Mouse (Mus musculus): ENCODE data around the gene Myt1.

- no peak for TF ChIP-seq GATA1 (IDR thresholded peaks at IDR 0.05; ENCODE audit: low read length)
- no peak for TF ChIP-seq TAL1 (IDR thresholded peaks at IDR 0.05; ENCODE audit: low read length)
These were observed 4.1 kb upstream of the Myt1 start for GRCm38 (mm10) chr2:181759041-181759440.

Measured in erythroblast, embryonic 14.5 days (primary cell).